Mouse (Mus musculus) stomach, postnatal 0 days (tissue): ENCODE data around the gene Eva1b. TPM values are rescaled to one million over a fixed set of nuclear protein-coding genes. Genes with fewer than 3 reads are reported as not detected.

Source experiments
- ATAC-seq: fragments of 200-750 bp; cut with Nextera tagmentation; 2 replicates; pipeline ENCODE4 v1.8.0; 2017; ENCODE audit not compliant: low FRiP score, low TSS enrichment
- DNase-seq: peaks from one replicate; pipeline ENCODE4 v3.0.0-alpha.2; 2016; ENCODE audit warnings: low spot score
- H3K27ac ChIP-seq: fragments of 300-500 bp; sonication (generic); replicated peaks from 2 replicates; pipeline ENCODE4 v1.5.1; 2014; ENCODE audit warnings: mild to moderate bottlenecking, control low read depth
- H3K27me3 ChIP-seq: fragments of 300-500 bp; sonication (generic); 2 replicates; pipeline ENCODE4 v1.6.1; 2014; ENCODE audit warnings: low read length; ENCODE audit not compliant: control insufficient read depth, insufficient read depth
- H3K36me3 ChIP-seq: fragments of 300-500 bp; sonication (generic); 2 replicates; pipeline ENCODE4 v1.6.1; 2014; ENCODE audit warnings: low read length, mixed read lengths; ENCODE audit not compliant: control insufficient read depth, insufficient read depth
- H3K4me1 ChIP-seq: fragments of 300-500 bp; sonication (generic); replicated peaks from 2 replicates; pipeline ENCODE4 v1.6.1; 2014; ENCODE audit warnings: antibody characterized with exemption; ENCODE audit not compliant: control insufficient read depth, insufficient read depth
- H3K4me2 ChIP-seq: fragments of 300-500 bp; sonication (generic); replicated peaks from 2 replicates; pipeline ENCODE4 v1.6.1; 2014; ENCODE audit warnings: low read depth, mild to moderate bottlenecking, control low read depth, moderate library complexity
- H3K4me3 ChIP-seq: fragments of 300-500 bp; sonication (generic); 2 replicates; pipeline ENCODE4 v1.5.1; 2014; ENCODE audit warnings: low read depth, low read length, control low read depth
- H3K9ac ChIP-seq: fragments of 300-500 bp; sonication (generic); 2 replicates; pipeline ENCODE4 v1.6.1; 2014; ENCODE audit warnings: mild to moderate bottlenecking, low read length, control low read depth, mixed read lengths
- H3K9me3 ChIP-seq: fragments of 300-500 bp; sonication (generic); 2 replicates; pipeline ENCODE4 v1.6.1; 2016; ENCODE audit warnings: low read length; ENCODE audit not compliant: control insufficient read depth
- CTCF ChIP-seq: IDR thresholded peaks from 2 replicates; pipeline ENCODE4 v1.5.1; 2016; ENCODE audit warnings: antibody characterized with exemption, low read depth, mild to moderate bottlenecking, moderate library complexity
- EP300 ChIP-seq: optimal IDR thresholded peaks from 2 replicates; pipeline ENCODE3; 2016; ENCODE audit warnings: antibody characterized with exemption
- WGBS: fragments of 180-500 bp; shearing (Covaris S2); extraction: QIAGEN DNeasy Blood & Tissue Kit; methylation state at CpG from one replicate; pipeline ENCODE4 v1.1.7; 2014; 5-methylcytosine and 5-hydroxymethylcytosine counted together
- polyA plus RNA-seq: library from polyadenylated mRNA; unstranded; fragments of >200 nt; fragmentation: Nextera tagmentation; extraction: Ambion mirVana; gene quantifications from 2 replicates; pipeline ENCODE4 v1.2.1, GENCODE M21; 2015

Gene Eva1b
- polyA plus RNA-seq, 1 experiment from 2014 or later = 39.7 TPM

DNA sequence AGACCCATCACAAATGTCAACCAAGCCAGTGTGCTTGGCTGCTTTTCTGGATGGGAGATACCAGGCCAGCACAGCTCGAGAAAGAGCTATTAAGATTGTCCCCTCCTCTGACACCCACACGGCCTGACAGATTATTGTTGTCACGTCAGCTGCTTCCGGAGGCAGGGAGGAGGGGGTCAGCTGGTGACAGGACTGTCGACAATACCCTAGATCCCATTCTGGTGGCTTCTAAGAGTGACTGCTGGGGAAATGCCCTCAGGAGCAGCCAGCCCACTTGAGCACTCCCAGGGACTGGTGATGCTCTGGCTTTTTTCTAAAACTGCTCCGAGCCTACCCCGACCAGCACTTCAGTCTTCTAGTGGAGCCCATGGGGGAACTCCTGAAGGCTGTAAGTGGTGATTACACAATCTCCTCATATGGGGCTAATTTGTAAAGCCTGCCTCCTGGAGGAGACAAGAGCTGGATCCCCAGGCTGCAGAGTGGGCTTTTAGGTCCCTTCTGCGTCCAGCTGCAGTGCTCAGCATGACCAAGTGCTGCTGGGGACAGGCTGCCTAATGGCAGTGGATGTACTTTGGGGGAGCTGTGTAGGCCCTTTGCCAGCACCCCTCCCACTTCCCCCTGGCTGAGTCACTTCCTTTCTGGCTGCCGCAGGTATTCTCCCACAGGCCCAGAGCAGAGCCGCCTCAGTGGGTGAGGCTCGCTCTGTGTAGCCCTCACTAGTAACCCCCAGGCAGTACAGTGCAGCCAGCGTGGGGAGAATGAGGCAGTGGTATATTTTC lies 37.0 kb upstream of the Eva1b start:
- Histone ChIP-seq H3K9me3 (no peaks in the 10 kb centered on the region), H3K4me3 (peak overlapping the region; percentile 1; the same call in 1 of the 2 replicates), H3K4me1 (peaks cover 12% of the 10 kb centered on the region; the same call in 1 of the 2 replicates), H3K27ac (peak overlapping the region; percentile 90), H3K27me3 (no peaks in the 10 kb centered on the region), H3K4me2 (peak overlapping the region; percentile 30), H3K9ac (peak overlapping the region; percentile 45), H3K36me3 (no peaks in the 10 kb centered on the region)
- ATAC-seq = peak; percentile 90
- WGBS = 9% methylated on average over 12 of the region's 12 CpGs
- TF ChIP-seq CTCF (peak; percentile 65), EP300 (no peak)
- DNase-seq = peak; percentile 88

DNA sequence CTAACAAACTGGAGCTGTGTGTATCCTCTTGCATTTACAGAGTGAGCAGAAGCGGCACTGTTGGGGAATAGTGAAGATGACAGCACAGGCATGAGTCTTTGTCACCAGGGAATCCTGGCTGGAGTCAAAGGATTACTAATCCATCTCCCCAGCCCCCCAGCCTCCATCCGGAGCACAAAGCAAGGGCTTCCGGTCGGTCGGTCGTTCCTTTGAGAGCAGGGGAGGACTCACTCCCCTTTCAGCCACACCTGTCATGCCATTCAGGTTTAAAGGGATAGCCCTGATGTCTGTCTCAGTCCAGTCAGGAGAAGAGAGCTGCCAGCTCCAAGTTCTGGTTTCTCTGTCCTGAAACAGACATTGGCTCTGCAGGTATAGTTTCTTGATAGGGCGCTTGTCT lies 36.4 kb upstream of the Eva1b start:
- peak overlapping the region; percentile 30 for H3K4me2 ChIP-seq
- H3K4me1 ChIP-seq = peaks cover 12% of the 10 kb centered on the region; the same call in 1 of the 2 replicates
- H3K36me3 ChIP-seq = no peaks in the 10 kb centered on the region
- no peaks in the 10 kb centered on the region for H3K9me3 ChIP-seq
- WGBS = 17% methylated on average over 7 of the region's 7 CpGs
- TF ChIP-seq CTCF (no peak), EP300 (no peak)
- ATAC-seq = no peak
- H3K9ac ChIP-seq = peak overlapping the region; percentile 45
- no peak overlapping the region for H3K4me3 ChIP-seq
- H3K27ac ChIP-seq = peak overlapping the region; percentile 90
- DNase-seq = no peak
- no peaks in the 10 kb centered on the region for H3K27me3 ChIP-seq

DNA sequence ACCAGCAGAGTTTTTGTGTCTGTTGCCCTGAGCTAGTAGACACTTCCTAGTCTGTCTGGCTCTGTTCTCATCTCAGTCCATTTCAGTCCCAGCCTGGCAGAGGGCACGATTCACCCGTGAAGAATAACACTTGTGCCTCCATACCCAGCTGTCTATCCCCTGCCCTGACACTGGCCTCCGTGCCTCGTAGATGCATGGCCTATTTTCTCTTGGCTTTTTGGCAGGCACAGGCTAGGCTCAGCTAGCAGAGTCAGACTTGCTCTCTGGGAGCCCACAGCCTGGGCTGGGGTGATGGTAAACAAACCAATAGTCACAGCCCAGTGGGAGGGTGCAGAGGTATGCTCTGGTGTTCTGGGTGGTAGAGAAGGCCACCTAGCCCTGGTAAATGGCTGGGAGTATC lies 34.3 kb upstream of the Eva1b start:
- TF ChIP-seq CTCF (no peak), EP300 (no peak)
- H3K27ac ChIP-seq = no peak overlapping the region
- H3K36me3 ChIP-seq = no peaks in the 10 kb centered on the region
- H3K9me3 ChIP-seq = no peaks in the 10 kb centered on the region
- no peaks in the 10 kb centered on the region for H3K27me3 ChIP-seq
- H3K4me2 ChIP-seq = no peak overlapping the region
- peaks cover 12% of the 10 kb centered on the region; the same call in 1 of the 2 replicates for H3K4me1 ChIP-seq
- H3K4me3 ChIP-seq = no peak overlapping the region
- 60% methylated on average over 4 of the region's 4 CpGs for WGBS
- no peak overlapping the region for H3K9ac ChIP-seq
- ATAC-seq (no peak), DNase-seq (no peak)

DNA sequence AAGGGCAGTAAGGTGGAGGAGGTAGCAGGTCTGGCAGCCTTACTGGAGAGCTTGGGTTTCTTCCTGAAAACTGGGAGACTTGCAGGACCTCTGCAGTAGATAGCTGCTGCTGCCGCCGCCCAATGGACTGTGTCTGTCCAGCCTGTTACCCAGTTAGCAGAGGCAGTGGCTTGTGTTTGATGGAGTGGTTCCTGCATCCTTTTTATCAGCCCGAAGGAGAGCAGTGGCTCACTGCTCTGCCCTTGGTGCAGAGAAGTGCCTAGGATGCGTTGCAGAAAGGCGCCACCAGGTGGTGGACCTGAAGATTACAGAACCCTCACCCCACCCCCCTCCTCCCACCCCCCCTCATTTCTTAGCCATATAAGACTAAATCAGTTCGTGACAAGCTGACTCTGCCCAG lies 33.6 kb upstream of the Eva1b start:
- peak; percentile 25; the same call in 1 of the 2 replicates for ATAC-seq
- Histone ChIP-seq H3K27ac (0 out of 2 replicates have a peak overlapping the region, but pooled peaks have one; percentile 8), H3K27me3 (no peaks in the 10 kb centered on the region), H3K4me3 (no peak overlapping the region), H3K4me1 (peaks cover 12% of the 10 kb centered on the region; the same call in 1 of the 2 replicates), H3K4me2 (no peak overlapping the region), H3K9ac (no peak overlapping the region), H3K36me3 (no peaks in the 10 kb centered on the region), H3K9me3 (no peaks in the 10 kb centered on the region)
- WGBS = 16% methylated on average over 6 of the region's 6 CpGs
- peak; percentile 74 for DNase-seq
- peak; percentile 75 for TF ChIP-seq CTCF
- no peak for TF ChIP-seq EP300

DNA sequence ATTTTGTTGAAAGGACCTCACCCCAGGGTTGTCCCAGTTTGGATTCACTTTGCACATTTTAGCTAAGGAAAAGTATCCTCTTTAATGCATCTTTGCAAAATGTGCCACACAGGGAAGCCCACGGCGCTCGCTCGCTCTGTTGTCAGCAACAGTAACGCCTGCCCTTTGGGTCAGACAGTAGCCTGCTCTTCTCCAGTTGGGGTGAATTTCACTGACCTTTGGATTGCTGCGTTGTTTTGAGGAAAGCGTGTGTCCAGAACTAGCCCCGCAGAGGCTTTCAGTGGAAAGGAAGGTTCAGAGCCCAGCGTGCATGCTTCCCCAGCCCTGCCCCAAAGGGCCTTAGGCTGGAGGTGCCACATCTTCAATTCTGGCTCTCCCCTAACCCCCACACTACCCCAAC lies 32.1 kb upstream of the Eva1b start:
- TF ChIP-seq EP300 (no peak), CTCF (no peak)
- WGBS = 87% methylated on average over 9 of the region's 9 CpGs

DNA sequence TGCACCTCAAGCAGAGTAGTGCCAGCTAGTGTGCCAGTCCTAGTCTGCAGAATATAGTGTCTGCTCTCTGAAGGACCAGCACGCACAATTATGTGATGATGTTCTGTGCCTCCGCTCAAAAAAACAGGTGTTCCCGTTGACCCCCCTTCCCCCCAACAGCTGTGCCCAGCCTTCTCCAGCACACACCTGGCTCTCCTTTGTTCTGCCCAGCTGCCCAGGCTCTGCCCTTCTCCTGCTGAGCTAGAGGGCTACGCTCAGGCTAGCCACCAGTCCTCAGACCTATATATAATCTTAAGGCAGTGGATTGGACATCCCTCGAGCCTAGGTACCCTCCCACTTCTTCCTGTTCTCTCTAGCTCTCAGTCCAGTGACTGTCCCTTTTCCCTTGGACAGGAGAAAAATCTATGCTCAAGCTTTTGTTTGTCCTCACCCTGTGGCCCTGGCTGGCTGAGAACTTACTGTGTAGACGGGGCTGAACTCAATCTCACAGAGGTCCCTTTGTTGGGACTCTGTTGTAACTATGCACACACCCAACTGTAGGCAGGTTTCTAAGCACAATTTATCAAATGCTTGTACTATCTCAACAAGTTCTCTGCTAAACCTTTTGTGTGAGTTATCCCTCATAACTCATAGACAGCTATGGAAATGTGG lies 31.5 kb upstream of the Eva1b start:
- 45% methylated on average over 6 of the region's 6 CpGs for WGBS
- H3K36me3 ChIP-seq = no peaks in the 10 kb centered on the region
- H3K4me1 ChIP-seq = no peaks in the 10 kb centered on the region
- H3K27ac ChIP-seq = no peak overlapping the region; the same call in 1 of the 2 replicates
- no peak overlapping the region for H3K9ac ChIP-seq
- no peaks in the 10 kb centered on the region for H3K9me3 ChIP-seq
- peak; percentile 40 for DNase-seq
- TF ChIP-seq EP300 = no peak
- no peak for TF ChIP-seq CTCF
- no peak overlapping the region for H3K4me3 ChIP-seq
- H3K4me2 ChIP-seq = no peak overlapping the region
- peak; percentile 55 for ATAC-seq
- no peaks in the 10 kb centered on the region for H3K27me3 ChIP-seq

More for the DNA sequence above, 32.1 kb upstream of the Eva1b start:
- no peak overlapping the region for H3K4me3 ChIP-seq
- no peak for DNase-seq
- peaks cover 3% of the 10 kb centered on the region; the same call in 1 of the 2 replicates for H3K4me1 ChIP-seq
- H3K9ac ChIP-seq = no peak overlapping the region
- ATAC-seq = no peak
- no peak overlapping the region for H3K27ac ChIP-seq
- no peaks in the 10 kb centered on the region for H3K36me3 ChIP-seq
- no peak overlapping the region for H3K4me2 ChIP-seq
- H3K27me3 ChIP-seq = no peaks in the 10 kb centered on the region
- no peaks in the 10 kb centered on the region for H3K9me3 ChIP-seq
